Mouse (Mus musculus) lung, postnatal 0 days (tissue): ENCODE measurements at regions not wholly inside any gene's neighbourhood (a gene's known extent, or its start where the extent isn't known, plus 50 kb on each side); places are given as distances from the start of the nearest gene placed in this dataset.

Experiments used
- CTCF ChIP-seq: IDR thresholded peaks from 2 replicates; pipeline ENCODE4 v1.5.1; 2016; ENCODE audit warnings: antibody characterized with exemption, mild to moderate bottlenecking
- EP300 ChIP-seq: IDR thresholded peaks from 2 replicates; pipeline ENCODE4 v1.6.1; 2016; ENCODE audit warnings: antibody characterized with exemption, mild to moderate bottlenecking, control low read depth

DNA sequence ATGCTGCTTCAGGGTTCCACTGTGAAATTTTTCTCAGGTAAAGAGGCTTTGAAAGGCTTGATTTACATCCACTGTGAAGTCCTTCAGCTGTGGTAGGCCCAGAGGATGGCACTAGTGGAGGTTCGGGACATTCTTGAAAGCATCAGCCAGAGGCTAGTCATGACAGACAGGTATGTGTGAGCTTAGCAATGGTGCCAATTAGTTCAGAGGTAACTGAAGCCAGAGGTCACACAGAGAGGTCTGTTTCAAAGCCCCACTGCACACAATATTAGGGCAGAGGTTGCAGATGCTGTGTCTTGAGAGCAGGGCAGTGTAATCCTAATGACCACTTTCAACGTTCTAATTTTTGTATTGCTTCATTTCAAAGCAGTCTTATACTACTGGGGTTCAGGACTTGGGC lies 379.3 kb upstream of the Slc5a7 start:
- TF ChIP-seq CTCF (no peak), EP300 (no peak)
